Comparison of ENCODE assay signal across 21 mouse cellular contexts in genomic region chr17:83158652-83159051, GRCm38 (mm10).
"Had no signal": no experiment of that assay in that cellular context is flagged by ENCODE, and none has a peak within 500 bp of the region (broad histone marks: within the 10 kb centered on the region; RNA-seq: fewer than 3 reads in every experiment).

No protein-coding gene starts in this region.

- H3K27ac ChIP-seq: limb, embryonic 10.5 days; limb, embryonic 13.5 days; liver, embryonic 14.5 days; lung, embryonic 15.5 days; midbrain, embryonic 12.5 days; midbrain, embryonic 15.5 days; neural tube, embryonic 13.5 days; stomach, embryonic 15.5 days had no signal

- H3K36me3 ChIP-seq: limb, embryonic 10.5 days; limb, embryonic 13.5 days; lung, embryonic 15.5 days; midbrain, embryonic 12.5 days; midbrain, embryonic 15.5 days; neural tube, embryonic 13.5 days; stomach, embryonic 15.5 days had no signal

- DNase-seq: kidney, adult 18-20 months; kidney, adult 9 months; kidney, postnatal 14 days; kidney, postnatal 4 days; layer of hippocampus, adult 9-11 months; liver, postnatal 0 days; lung, postnatal 14 days; lung, postnatal 4 days; retina, postnatal 1 day; right cerebral cortex, postnatal 25 days; spleen, adult 18-20 months; thymus, postnatal 25 days had no signal

- H3K4me3 ChIP-seq: limb, embryonic 10.5 days; limb, embryonic 13.5 days; lung, embryonic 15.5 days; midbrain, embryonic 12.5 days; midbrain, embryonic 15.5 days; neural tube, embryonic 13.5 days; stomach, embryonic 15.5 days had no signal

- H3K27me3 ChIP-seq: lung, embryonic 15.5 days; midbrain, embryonic 12.5 days; midbrain, embryonic 15.5 days; stomach, embryonic 15.5 days had no signal

- H3K4me1 ChIP-seq: midbrain, embryonic 12.5 days; midbrain, embryonic 15.5 days had no signal

- ATAC-seq: intestine, embryonic 16.5 days; liver, postnatal 0 days; midbrain, embryonic 15.5 days had no signal

- H3K9ac ChIP-seq: limb, embryonic 13.5 days; liver, embryonic 14.5 days; liver, postnatal 0 days; lung, embryonic 15.5 days; midbrain, embryonic 12.5 days; midbrain, embryonic 15.5 days; neural tube, embryonic 13.5 days; stomach, embryonic 15.5 days had no signal
